Mouse (Mus musculus) liver, adult 2 months (tissue): ENCODE measurements around the gene Eri2.
"Not testable (repeated sequence)": the region's sequence is repeated elsewhere in the genome, so short reads cannot be mapped to it uniquely, and the experiment has no call there.

Source experiments
- CTCF ChIP-seq: fragments of 200-500 bp; IDR thresholded peaks from 2 replicates; pipeline ENCODE4 v1.5.1; 2011; ENCODE audit warnings: low read depth, low read length, control low read depth
- POLR2A ChIP-seq: fragments of 200-500 bp; IDR thresholded peaks from 2 replicates; pipeline ENCODE4 v1.6.1; 2011; ENCODE audit warnings: low read length, control low read depth; ENCODE audit not compliant: insufficient read depth; ENCODE audit errors: extremely low read depth

- not testable (repeated sequence) for TF ChIP-seq CTCF, POLR2A
Observed at GRCm38 (mm10) chr7:119731262-119731661, 62.6 kb downstream of the Eri2 start.
